Mouse (Mus musculus): ENCODE results near the gene Pik3ap1.
"Not testable (repeated sequence)": the region's sequence is repeated elsewhere in the genome, so short reads cannot be mapped to it uniquely, and the experiment has no call there.

Pik3ap1 gene

DNA sequence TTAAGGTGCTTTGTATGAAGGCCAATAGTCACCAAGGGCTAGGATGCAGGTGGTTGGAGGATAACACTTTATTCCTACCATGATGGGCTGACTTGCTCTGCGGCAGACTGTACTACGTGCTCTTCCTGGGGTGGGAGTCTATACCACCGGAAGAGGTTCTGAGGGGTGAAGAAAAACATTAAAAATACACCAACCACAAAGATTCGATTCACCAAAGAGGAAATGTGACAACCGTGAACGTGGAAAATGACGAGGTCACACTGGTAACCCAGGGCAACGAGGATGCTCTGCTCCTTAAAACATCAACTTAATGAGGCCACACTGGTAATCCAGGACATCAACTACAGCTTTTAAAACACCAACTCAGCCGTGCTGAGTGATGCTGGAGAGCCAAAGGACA is 56.2 kb downstream of the Pik3ap1 start:
- DNase-seq, result peak; percentile 26

DNA sequence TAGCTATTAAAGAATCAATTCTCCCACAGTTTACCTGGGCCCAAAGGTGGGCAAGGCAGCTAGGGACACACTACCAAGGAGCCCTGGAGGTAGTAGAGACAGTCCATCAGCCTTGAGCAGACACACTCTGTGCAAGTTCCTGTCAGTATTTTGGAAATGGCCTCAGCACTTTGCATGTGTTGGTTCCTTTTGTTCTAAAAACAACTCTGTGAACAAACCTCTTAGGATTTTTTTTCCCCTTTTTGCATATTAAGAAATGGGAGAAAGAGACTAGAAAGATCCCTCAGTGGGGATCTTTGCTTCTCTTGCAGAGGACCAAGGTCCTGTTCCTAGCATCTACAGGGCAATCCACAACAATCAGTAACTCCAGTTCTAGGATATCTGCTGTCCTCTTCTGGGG is 61.1 kb downstream of the Pik3ap1 start:
- DNase-seq, result no peak

DNA sequence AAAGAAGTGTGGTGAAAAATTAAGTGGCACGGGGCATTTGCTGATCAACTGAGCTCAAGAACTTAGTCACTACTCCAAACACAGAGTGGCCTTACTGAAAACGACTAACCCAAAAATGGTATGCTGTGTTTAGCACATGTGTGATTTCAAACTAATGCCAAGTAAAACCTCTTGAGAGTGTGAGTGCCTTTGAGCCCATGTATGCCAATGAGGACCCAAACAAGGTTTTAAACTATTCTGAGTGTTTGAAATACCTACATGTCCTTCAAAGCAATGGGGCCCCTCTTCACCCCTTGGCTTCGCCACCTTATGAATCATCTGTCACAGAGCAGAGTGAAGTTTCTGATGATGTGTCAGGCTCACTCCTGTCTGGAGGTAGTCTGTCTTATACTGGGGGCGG is 61.8 kb downstream of the Pik3ap1 start:
- DNase-seq, result no peak

DNA sequence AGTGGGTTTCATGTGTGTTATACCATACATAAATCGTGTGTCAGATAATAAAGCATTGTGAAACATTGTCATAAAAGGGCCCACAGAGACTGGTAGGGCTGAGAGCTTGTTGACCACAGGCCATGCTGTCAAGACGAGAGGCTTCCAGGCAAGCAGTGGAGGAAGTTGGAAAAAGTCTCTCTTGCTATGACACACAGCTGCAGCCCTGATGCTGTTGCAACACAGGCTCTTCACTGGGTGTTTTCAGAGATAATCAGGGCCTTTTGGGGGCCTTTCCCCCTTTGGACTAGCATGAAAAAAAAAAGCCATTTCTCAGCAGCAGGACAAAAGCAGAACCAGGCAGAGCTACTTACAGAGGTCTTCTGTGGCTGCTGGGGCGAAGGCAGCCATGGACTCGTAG is 63.8 kb downstream of the Pik3ap1 start:
- no peak for DNase-seq

DNA sequence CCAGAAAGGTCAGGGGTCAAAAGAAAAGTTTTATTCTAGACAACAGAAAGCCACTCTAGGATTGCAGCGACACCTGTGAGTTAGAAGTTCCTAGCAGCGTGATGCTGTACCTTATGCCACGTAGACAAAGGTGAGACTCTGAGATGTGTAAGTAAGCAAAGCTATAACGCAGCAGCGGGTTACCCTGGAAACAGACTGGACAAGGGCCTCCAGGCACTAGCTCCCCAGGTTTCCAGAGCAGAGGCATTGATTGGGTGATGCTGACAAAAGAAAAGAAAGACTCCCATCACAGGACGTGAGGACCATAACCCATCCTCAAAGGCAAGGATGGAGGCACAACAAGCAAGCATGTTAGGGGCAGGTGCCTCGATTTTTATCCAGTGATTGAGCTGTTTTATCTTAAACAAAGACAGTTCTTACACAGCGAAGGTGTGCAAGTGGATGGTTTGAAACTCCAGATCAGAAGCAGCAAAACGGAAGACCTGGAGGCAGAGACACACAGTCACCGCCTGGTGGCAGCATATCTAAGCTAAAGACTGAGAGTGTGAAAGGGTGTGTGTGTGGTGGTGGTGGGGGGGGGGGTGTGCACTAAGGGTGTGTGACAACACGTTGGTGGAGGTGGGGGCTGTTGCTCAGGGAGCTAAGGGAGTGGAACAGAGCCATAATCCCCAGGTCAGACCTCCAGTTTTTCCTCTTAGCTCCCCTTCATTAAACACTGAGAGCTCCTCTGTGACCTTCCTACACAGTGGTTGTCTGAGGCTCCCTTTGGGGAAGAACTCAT is 67.4 kb downstream of the Pik3ap1 start:
- DNase-seq, result peak; percentile 49

DNA sequence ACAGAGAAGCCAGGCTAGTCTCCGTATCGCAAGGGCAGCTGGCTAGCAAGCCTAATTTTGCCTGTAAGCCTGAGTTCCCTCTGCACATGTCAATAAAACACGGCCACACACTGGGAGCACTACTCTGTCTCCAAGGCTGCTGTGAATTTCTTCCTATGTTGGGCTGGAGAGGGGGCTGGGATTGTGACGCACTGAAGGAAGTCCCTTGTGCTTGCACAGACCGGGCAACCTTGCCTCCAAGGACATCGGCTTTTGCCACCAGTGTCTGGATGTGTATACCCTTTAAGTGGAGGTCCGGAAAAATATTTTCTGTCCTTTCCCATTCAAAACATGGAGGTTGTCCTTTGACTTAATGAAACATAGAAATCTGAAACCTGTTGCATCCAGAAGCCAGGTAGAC is 70.2 kb downstream of the Pik3ap1 start:
- DNase-seq, result no peak

DNA sequence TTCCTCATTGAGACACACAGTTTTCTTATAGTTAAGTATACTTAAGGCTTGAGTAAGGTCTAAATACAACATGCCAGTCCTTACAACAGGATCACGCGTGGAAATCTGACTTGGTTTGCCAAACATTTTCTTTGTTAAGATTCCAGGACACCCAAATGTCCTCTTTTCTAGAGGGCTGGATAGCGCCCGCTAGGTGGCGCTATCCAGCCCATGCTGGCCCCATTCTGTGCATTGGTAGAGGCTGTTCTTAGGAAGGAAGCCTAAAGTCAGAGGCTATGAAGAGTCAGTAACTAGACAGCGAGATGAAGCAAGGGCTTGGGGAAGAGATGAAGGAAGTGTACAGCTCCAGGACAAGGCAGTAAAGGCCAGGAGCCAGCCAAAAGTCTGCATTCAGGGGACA is 71.2 kb downstream of the Pik3ap1 start:
- peak; percentile 24 for DNase-seq

DNA sequence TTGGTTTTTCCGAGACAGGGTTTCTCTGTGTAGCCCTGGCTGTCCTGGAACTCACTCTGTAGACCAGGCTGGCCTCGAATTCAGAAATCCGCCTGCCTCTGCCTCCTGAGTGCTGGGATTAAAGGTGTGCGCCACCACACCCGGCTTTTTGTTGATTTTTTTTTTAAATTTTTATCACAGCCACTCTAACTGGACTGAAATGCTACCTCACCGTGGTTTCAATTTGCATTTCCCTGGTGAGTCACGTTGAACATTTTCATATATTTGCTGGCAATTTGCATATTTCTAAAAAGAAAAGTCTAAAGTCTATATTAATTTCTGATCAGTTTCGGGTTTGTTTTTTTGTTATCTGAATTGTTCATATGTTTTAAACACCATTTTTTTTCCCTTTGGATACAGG is 72.3 kb downstream of the Pik3ap1 start:
- DNase-seq, result not testable (repeated sequence)

DNA sequence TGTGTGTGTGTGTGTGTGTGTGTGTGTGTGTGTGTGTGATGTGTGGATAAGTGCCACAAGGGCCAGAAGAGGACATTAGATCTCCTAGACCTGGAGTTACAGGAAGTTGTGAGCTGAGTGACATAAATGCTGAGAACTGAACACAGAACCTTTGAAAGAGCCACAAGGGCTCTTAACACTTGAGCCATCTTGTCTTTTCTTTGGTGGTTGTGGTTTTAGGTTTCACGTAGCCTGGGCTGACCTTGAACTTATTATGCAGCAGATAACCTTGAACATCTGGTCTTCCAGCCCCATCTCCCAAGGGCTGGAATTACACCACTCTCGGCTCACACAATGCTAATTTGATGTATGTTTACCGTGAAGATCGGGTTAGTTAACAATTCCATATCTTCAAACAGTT is 72.9 kb downstream of the Pik3ap1 start:
- DNase-seq, result no peak

DNA sequence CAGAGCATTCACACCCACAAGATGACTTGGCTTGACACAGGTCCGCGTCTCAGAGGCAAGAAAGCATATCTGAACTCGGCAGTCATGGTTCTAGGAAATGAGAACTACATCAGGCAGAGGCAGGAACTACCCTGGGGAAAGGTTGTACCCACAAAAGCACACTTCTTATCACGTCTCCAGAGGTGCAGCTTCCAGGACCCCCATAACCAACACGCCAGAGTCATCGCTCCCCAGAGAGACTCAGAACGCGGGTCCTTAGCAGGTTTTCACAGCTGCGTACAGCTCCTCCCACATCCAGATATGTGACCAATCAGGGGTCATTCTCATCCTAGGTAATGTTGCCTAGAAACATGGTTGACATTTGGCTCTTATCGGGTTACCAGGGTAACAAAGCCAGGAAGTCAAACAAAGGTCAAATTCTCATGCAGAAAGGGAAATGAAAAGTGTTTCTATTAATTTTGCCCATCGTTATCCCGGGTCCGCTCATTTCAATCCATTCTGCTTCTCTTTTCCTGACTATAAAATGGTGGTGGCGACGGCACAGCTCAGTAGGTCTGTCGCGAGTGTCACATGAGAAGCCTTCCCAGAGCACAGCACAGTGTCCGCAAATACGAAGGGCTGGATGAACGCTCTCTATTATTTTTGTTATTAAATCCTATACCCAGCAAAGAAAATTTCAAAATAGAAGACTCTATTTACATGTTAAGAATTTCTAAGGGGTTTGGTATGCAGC is 73.8 kb downstream of the Pik3ap1 start:
- no peak for DNase-seq

DNA sequence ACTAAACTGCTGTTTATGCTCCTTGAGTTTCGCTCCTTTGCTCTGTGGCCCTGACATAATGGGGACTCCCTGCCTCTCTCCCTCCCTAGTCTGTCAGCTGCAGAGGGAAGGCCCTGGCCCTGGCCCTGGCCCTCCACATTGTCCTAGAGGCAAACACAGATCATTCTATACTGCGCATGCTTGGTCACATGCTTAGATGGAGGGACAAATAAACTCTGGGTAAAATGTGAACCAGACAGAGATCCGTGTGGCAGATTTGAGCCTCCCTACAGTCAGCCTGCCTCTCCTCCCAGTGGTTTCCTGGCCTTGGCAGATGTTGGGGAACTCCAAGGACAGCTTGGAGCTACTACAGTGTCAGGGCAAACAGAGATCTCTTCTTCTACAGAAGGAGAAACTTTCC is 81.0 kb downstream of the Pik3ap1 start:
- no peak for DNase-seq

DNA sequence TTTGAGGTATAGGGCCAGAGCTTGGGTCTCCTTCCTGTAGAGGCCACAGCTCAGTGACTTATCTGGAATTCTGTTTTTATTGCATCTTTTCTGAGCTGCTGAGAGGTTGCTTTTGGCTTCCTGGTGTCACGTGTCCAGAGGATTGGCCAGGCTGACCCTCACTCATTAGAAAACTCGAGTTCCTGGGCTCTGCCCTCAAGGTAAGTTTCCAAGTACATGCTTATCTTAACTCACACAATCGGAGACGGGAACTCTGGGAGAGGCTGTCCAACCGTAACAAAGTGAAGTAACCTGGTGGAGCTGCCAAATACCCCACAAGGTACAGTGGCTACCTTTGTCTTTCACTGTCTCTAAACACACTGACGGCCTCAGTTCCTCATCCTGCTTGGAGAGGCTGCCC is 81.5 kb downstream of the Pik3ap1 start:
- no peak for DNase-seq

DNA sequence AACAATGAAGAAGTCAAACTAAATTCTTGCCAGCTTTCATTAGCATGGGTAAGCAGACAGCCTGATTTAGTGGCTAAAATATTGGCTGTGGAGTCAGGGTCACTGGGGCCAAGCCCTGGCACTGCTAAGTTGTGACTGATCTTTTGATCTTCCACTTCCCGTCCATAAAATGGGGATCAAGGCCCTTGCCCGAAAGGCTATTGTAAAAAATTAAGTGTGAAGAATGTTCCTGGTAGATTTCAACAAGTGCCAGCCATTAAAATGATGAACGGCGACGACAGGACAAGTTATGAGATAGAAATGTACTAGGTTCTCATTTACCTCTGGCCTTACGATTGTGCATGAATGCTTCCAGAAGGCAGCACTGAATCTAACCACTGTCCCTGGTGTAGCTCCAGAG is 83.0 kb downstream of the Pik3ap1 start:
- DNase-seq, result no peak

DNA sequence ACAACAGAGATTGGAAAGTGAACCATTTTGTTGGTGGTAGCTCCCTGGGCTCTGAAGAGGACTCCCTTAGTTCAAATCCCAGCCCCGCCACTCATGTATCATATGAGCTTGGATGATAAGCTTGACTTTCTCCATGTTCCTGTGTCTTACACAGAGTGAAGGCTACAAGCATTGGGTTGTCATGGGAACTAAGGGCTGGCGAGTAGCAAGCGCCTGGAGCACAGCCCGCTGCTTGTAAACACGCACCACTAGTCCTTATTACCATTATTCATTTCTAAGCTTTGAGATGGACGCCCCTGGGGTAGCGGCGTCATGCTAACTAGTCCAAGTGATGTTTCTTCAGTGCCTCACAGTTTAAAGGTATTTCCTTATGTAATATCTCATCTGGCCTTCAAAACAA is 85.5 kb downstream of the Pik3ap1 start:
- DNase-seq, result no peak

DNA sequence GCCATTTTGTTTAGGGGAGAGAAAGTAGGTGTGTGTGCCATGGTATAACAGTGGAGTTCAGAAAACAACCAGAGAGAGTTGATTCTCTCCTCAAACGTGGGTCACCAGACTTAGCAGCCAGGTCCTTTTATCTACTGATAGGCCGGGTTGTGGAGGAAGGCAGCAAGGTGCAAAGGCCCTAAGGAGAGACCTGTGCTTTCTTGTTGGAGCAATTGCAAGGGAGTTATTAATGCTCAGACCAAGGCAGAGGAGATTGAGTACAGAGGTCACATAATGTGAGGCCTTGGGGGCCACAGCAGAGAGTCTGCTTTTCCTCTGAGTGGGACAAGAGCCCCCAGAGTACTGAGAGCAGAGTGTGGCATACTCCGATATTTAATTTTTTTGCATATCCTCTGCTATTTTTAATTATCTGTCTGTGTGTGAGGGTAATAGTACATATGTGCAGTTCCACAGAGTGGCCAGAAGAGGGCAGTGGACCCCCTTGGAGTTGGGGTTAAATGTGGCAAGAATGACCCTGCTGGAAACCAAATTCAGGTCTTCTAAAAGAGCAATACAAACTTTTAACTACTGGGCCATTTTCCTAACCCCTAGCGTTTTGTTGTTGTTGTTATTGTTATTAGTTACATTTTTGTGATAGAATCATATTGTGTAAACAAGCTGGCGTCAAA is 93.8 kb downstream of the Pik3ap1 start:
- peak; percentile 17 for DNase-seq

DNA sequence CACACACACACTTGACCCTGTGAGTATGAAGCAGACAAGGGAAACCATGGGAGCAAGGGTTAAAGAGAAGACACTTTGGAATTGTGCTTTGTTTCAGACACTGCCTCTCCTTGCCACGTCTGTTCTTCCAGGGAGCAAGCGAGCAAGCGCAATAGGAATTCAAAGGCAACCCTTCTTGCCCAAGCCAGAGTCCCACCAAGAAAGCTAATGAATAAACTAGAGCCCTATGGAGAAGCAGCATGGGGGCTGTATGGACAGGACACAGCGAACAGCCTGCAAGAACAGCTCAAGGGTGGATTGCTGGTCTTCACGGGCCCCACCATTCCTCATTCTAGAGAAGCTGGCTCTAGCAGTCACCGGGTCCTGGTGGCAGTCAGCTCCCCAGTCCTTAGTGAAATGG is 96.3 kb downstream of the Pik3ap1 start:
- no peak for DNase-seq

DNA sequence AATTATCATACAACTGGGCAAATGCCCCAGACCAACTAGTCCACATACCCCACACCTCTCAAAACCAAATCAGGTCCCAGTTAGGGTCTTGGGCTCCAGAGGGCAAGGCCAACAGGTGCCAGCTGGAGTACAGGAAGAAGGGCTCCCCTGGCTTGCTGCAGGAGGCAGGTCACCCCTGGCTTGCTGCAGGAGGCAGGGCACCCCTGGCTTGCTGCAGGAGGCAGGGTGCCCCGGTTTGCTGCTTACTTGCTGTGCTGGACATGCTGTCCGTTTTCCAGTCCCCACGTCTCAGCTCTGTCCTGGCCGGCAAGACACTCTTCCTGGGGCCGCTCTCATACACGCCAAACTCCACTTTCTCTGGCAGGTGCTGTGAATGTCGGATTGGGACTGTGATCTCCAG is 97.7 kb downstream of the Pik3ap1 start:
- no peak for DNase-seq

DNA sequence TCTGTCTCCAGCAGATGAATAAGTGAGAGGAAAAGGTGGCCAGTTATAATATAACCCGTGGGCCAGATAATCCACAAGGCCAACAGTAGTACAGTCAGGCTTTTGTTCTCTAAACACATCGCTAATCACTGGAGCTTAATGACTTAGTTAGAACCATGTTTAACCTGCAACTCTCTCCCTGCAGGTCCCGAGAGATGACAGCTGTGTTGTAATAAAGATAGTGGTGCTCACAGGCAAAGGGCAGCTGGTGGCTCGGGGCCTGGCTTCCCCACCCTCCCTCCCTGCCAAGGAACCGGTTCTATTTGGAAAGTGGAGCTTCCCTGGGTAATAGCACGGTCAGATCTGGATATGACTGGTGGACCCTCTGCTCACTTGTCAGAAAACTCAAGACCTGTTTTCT is 100.4 kb downstream of the Pik3ap1 start:
- DNase-seq, result no peak

DNA sequence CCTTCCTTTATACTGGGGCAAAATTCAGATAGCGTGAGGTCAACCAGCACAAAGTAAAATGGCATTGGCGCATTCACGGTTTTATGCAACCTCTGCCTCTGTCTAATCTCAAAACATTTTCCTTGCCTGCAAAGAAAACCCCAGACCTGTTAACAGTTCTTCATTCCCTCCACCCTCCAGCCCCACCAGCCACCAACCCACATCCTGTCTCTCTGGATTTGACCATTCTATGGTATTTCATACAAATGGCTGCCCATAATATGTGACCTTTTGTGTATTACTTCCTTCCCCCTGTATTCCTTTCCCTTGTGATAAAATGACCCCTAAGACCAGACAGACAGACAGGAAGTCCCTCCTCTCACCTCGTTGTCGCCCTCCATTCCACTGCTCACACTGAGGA is 102.2 kb downstream of the Pik3ap1 start:
- no peak for DNase-seq

DNA sequence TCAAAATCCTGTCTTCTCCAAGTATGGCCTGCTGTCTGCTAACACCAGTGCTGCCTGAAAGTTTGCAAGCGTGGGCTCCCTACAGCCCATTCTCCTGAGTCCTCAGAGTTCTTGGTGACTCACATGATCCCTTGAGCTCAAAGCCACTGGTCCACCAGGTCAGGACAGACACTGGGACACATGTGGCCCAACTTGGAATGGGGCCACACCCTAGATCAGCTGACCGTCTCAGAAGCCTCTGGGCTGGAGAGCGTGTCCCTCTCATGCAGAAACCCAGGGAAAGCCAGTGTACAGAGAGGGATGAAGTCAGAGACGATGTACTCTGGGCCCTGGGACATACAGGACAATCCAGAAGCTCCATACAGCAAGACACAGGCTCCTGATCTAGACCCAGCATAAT is 102.7 kb downstream of the Pik3ap1 start:
- no peak for DNase-seq

DNA sequence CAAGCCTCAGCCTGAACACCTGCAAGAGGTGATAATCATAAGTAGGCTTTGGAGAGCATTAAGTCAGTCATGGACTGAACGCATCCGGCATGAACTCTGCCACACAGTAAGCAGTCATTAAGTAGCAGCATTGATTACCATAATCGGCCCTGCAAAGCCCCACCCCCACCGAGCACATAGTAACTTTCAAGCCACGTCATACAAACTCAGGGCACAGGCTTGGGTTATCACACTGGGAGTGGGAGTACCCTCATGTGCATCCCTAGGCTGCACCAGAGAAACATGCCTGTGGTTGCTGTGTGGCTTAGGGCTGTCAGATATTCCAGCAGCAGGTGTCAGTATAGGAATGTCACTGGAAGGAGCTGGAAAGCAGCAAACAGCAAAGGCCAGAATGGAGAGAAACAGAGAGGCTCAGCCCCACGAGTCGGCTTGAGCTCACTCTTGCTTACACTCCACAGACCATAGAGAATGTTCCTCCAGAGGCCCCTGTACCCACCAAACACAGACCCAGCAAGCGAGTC is 105.1 kb downstream of the Pik3ap1 start:
- DNase-seq, result no peak

DNA sequence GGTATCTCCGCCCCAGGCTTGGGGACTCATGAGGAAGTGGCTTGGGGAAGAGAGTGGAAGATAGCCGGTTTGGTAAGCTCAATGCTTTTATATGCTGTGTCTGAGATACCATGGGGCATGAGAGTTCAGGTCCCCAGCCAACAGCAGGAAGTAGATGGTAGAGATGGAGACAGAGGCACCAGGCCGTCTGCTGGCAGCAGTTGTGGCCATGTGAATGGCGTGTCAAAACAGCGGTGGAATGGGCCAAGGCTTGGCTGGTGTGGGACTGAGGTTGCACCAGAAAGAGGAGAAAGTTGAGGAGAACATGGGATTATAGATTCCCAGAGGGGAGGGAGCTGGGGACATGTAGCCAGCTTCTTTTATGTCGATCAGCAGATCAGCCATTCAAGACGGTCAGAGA is 106.3 kb downstream of the Pik3ap1 start:
- DNase-seq, result no peak

DNA sequence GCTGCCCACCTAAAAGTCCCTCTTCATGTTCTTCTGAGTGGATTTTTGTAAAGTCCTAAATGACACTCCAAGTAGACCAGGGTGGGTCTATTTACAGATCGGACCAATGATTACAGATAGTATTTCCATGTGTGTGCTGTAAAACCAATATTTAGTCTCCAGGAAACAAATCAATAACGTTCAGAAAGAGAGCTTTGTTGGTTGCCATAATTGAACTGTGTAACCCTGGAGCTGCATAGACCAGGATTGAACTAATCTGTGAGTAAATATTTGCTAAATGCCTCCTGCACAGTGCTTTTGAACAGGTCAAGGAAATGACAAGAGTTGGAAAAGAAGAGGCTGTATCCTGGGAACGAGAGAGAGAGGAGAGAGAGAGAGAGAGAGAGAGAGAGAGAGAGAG is 109.3 kb downstream of the Pik3ap1 start:
- no peak for DNase-seq

DNA sequence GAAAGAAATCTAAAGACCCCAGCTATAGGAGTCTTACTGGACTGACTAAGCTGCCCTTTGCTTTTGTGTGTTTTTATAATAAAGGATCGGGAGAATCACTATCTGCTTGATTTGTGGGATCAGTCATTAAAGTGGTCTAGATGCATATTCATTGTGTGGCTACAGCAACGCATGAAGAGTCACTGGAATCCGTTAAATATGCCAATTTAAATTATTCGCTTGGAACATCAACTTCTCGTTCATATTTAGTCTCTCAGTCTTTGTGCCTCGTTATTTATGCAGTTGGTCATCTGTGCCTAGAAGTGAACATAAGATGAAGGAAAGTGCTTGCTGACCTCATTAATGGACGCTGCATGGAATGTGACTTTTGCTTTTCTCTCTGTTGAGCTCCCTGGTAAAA is 114.0 kb downstream of the Pik3ap1 start:
- no peak for DNase-seq

Data from thymus, postnatal 14 days (tissue).